ENCODE assay signal across 8 mouse cellular contexts in genomic region chr7:24954450-24954849, GRCm38 (mm10). TPM values are rescaled to one million over a fixed set of nuclear protein-coding genes. Genes with fewer than 3 reads are reported as not detected.
DNase-seq lines count a peak whose midpoint lies in the region; ATAC-seq and TF ChIP-seq lines count a peak whose summit lies in the region.

No protein-coding gene starts in this region.

- peak overlapping the region; percentile 56 for H3K4me2 ChIP-seq in hindbrain, embryonic 11.5 days (replicated peaks; ENCODE audit: low read depth, low read length)
- peak overlapping the region; percentile 67 for H3K4me2 ChIP-seq in stomach, postnatal 0 days (replicated peaks; ENCODE audit: low read depth)

- H3K4me3 ChIP-seq in heart, adult 2 months: peak overlapping the region; percentile 35
- H3K4me3 ChIP-seq in hindbrain, embryonic 11.5 days (ENCODE audit: low read depth, low read length): peak overlapping the region; percentile 32
- H3K4me3 ChIP-seq in stomach, postnatal 0 days (ENCODE audit: low read depth, low read length): peak overlapping the region; percentile 43

- no peaks in the 10 kb centered on the region for H3K9me3 ChIP-seq in hindbrain, embryonic 11.5 days (ENCODE audit: control insufficient read depth, low read length)
- H3K9me3 ChIP-seq in stomach, postnatal 0 days (ENCODE audit: control insufficient read depth, low read length): no peaks in the 10 kb centered on the region

- peak overlapping the region; percentile 8; the same call in 1 of the 2 replicates for H3K9ac ChIP-seq in heart, adult 2 months (ENCODE audit: low read depth, low read length)
- peak overlapping the region; percentile 24 for H3K9ac ChIP-seq in hindbrain, embryonic 11.5 days (ENCODE audit: low read depth, low read length)
- H3K9ac ChIP-seq in stomach, postnatal 0 days (ENCODE audit: low read length): peak overlapping the region; percentile 54

- intact Hi-C loops in heart, adult 2 months (cut with DNase I): no loop called here
- intact Hi-C loops in heart, postnatal 25 days (cut with DNase I): no loop called here

- no peak; the same call in 1 of the 2 replicates for ATAC-seq in hindbrain, embryonic 11.5 days (ENCODE audit: low FRiP score)
- ATAC-seq in stomach, postnatal 0 days (ENCODE audit: low FRiP score, low TSS enrichment): no peak; the same call in 1 of the 2 replicates

- no peak overlapping the region for H3K27ac ChIP-seq in heart, adult 2 months
- peak overlapping the region; percentile 40 for H3K27ac ChIP-seq in hindbrain, embryonic 11.5 days (ENCODE audit: low read depth, low read length)
- H3K27ac ChIP-seq in stomach, postnatal 0 days (replicated peaks): no peak overlapping the region

- no peaks in the 10 kb centered on the region for H3K4me1 ChIP-seq in heart, adult 2 months (ENCODE audit: control insufficient read depth, insufficient read depth, low read length)
- H3K4me1 ChIP-seq in hindbrain, embryonic 11.5 days (replicated peaks; ENCODE audit: control insufficient read depth, insufficient read depth, low read length): peaks cover 25% of the 10 kb centered on the region
- no peaks in the 10 kb centered on the region for H3K4me1 ChIP-seq in stomach, postnatal 0 days (replicated peaks; ENCODE audit: control insufficient read depth, insufficient read depth)

- no peaks in the 10 kb centered on the region for H3K79me2 ChIP-seq in heart, adult 2 months (replicated peaks; ENCODE audit: control insufficient read depth, insufficient read depth, low read length)

- no peak for TF ChIP-seq POLR2A in heart, adult 2 months (IDR thresholded peaks at IDR 0.05; ENCODE audit: insufficient read depth, low read depth, low read length)

- H3K27me3 ChIP-seq in heart, adult 2 months (ENCODE audit: control insufficient read depth, insufficient read depth, low read length): peaks cover 6% of the 10 kb centered on the region; the same call in 1 of the 2 replicates
- H3K27me3 ChIP-seq in hindbrain, embryonic 11.5 days (ENCODE audit: control insufficient read depth, insufficient read depth, low read length): peaks cover 57% of the 10 kb centered on the region
- peaks cover 10% of the 10 kb centered on the region for H3K27me3 ChIP-seq in stomach, postnatal 0 days (ENCODE audit: control insufficient read depth, insufficient read depth, low read length)

- no peak for TF ChIP-seq CTCF in heart, adult 2 months (IDR thresholded peaks at IDR 0.05)
- no peak for TF ChIP-seq CTCF in stomach, postnatal 0 days (IDR thresholded peaks at IDR 0.05; ENCODE audit: low read depth)

- no peaks in the 10 kb centered on the region for H3K36me3 ChIP-seq in heart, adult 2 months (ENCODE audit: control insufficient read depth, insufficient read depth, low read length)
- H3K36me3 ChIP-seq in hindbrain, embryonic 11.5 days (ENCODE audit: control insufficient read depth, insufficient read depth, low read length): no peaks in the 10 kb centered on the region
- H3K36me3 ChIP-seq in stomach, postnatal 0 days (ENCODE audit: control insufficient read depth, insufficient read depth, low read length): no peaks in the 10 kb centered on the region

- TF ChIP-seq EP300 in heart, adult 2 months (IDR thresholded peaks at IDR 0.05; ENCODE audit: insufficient read depth, low read depth, low read length): no peak
- TF ChIP-seq EP300 in stomach, postnatal 0 days (optimal IDR thresholded peaks at IDR 0.05): no peak

- peak in 1 of 2 experiments; percentile 27 for DNase-seq in heart, adult 2 months
- no peak for DNase-seq in heart, postnatal 25 days (ENCODE audit: low spot score)
- peak; percentile 88 for DNase-seq in MEL-GATA-1-ER (ENCODE audit: extremely low read depth, low read depth)
- no peak for DNase-seq in hindbrain, embryonic 11.5 days (ENCODE audit: low spot score)
- peak; percentile 27 for DNase-seq in lung, postnatal 10 days
- no peak for DNase-seq in stomach, postnatal 0 days (ENCODE audit: low spot score)
- no peak for DNase-seq in retina, postnatal 1 day
- no peak for DNase-seq in right cerebral cortex, postnatal 14 days

- 1% methylated on average over 25 of the region's 30 CpGs for WGBS in heart, adult 2 months
- WGBS in hindbrain, embryonic 11.5 days: 1% methylated on average over 26 of the region's 30 CpGs
- WGBS in stomach, postnatal 0 days: 3% methylated on average over 19 of the region's 30 CpGs

RNA-seq across cellular contexts. Expression of gene Gm4881, which starts 10.2 kb away (rescaled TPM):
- not detected for total RNA-seq in heart, adult 2 months (2021)
- not detected in 2 replicates for polyA plus RNA-seq in heart, adult 2 months (2012; rRNA removed)
- not detected for total RNA-seq in heart, postnatal 25 days (2021)
- 4.7 and 6.1 TPM in 2 replicates for polyA plus RNA-seq in hindbrain, embryonic 11.5 days (2014; fragmentation: Nextera tagmentation; extraction: Ambion mirVana)
- not detected in 2 replicates for polyA plus RNA-seq in stomach, postnatal 0 days (2015; fragmentation: Nextera tagmentation; extraction: Ambion mirVana)

RNA-seq across cellular contexts. Expression of gene Rabac1, which starts 18.1 kb away (rescaled TPM):
- 100 to 1,000 TPM; 299 to 358 TPM for total RNA-seq in heart, adult 2 months (2021)
- 467 and 472 TPM in 2 replicates for polyA plus RNA-seq in heart, adult 2 months (2012; rRNA removed)
- 100 to 1,000 TPM; 285 to 315 TPM for total RNA-seq in heart, postnatal 25 days (2021)
- 122 and 129 TPM in 2 replicates for polyA plus RNA-seq in hindbrain, embryonic 11.5 days (2014; fragmentation: Nextera tagmentation; extraction: Ambion mirVana)
- polyA plus RNA-seq in stomach, postnatal 0 days (2015; fragmentation: Nextera tagmentation; extraction: Ambion mirVana): 290 and 293 TPM in 2 replicates

RNA-seq across cellular contexts. Expression of gene Atp1a3, which starts 51.3 kb away (rescaled TPM):
- 1 to 10 TPM in 1 of 2 experiments, under 1 TPM in 1; 0.39 to 1.2 TPM for total RNA-seq in heart, adult 2 months (2021)
- polyA plus RNA-seq in heart, adult 2 months (2012; rRNA removed): 0.85 and 1.7 TPM in 2 replicates
- total RNA-seq in heart, postnatal 25 days (2021): under 1 TPM; 0.47 to 0.67 TPM
- 40.1 and 48.8 TPM in 2 replicates for polyA plus RNA-seq in hindbrain, embryonic 11.5 days (2014; fragmentation: Nextera tagmentation; extraction: Ambion mirVana)
- 1.6 and 2.4 TPM in 2 replicates for polyA plus RNA-seq in stomach, postnatal 0 days (2015; fragmentation: Nextera tagmentation; extraction: Ambion mirVana)

RNA-seq across cellular contexts. Expression of gene Arhgef1, which starts 51.7 kb away (rescaled TPM):
- total RNA-seq in heart, adult 2 months (2021): 10 to 100 TPM; 43.0 to 43.2 TPM
- polyA plus RNA-seq in heart, adult 2 months (2012; rRNA removed): 92.8 and 105 TPM in 2 replicates
- 10 to 100 TPM; 47.8 to 51.8 TPM for total RNA-seq in heart, postnatal 25 days (2021)
- polyA plus RNA-seq in hindbrain, embryonic 11.5 days (2014; fragmentation: Nextera tagmentation; extraction: Ambion mirVana): 43.0 and 46.4 TPM in 2 replicates
- polyA plus RNA-seq in stomach, postnatal 0 days (2015; fragmentation: Nextera tagmentation; extraction: Ambion mirVana): 45.2 and 49.9 TPM in 2 replicates

RNA-seq across cellular contexts. Expression of gene Cd79a, which starts 57.3 kb away (rescaled TPM):
- total RNA-seq in heart, adult 2 months (2021): 1 to 10 TPM; 1.1 to 1.7 TPM
- polyA plus RNA-seq in heart, adult 2 months (2012; rRNA removed): 5.1 and 15.6 TPM in 2 replicates
- total RNA-seq in heart, postnatal 25 days (2021): 1 to 10 TPM in 1 of 2 experiments, under 1 TPM in 1; 0.96 to 2.0 TPM
- polyA plus RNA-seq in hindbrain, embryonic 11.5 days (2014; fragmentation: Nextera tagmentation; extraction: Ambion mirVana): 0.39 TPM in 1 of 2 replicates, not detected in the other
- polyA plus RNA-seq in stomach, postnatal 0 days (2015; fragmentation: Nextera tagmentation; extraction: Ambion mirVana): 0.25 and 0.44 TPM in 2 replicates

Comparison
In these comparisons a context has a peak if more than half of its experiments do, and no peak if none do; other contexts are left out.
1. DNase-seq: peak in MEL-GATA-1-ER (single experiment) and lung, postnatal 10 days (single experiment); none in heart, postnatal 25 days (single experiment), hindbrain, embryonic 11.5 days (single experiment), stomach, postnatal 0 days (single experiment), retina, postnatal 1 day (single experiment) and right cerebral cortex, postnatal 14 days (single experiment).
2. RNA of gene Atp1a3, which starts 51.3 kb away (polyA plus RNA-seq): 40.1 to 48.8 TPM in hindbrain, embryonic 11.5 days; 0.85 to 1.7 TPM in heart, adult 2 months and 1.6 to 2.4 TPM in stomach, postnatal 0 days; every median in the first group is over 10 times any median in the second.
3. Peak in every context shown above with its lines, with median percentiles within 50 percentile points of each other: H3K4me3 ChIP-seq and H3K9ac ChIP-seq.